Mouse (Mus musculus) midbrain, embryonic 15.5 days (tissue): Measurements from ENCODE around the gene Spindoc. TPM values are rescaled to one million over a fixed set of nuclear protein-coding genes. Genes with fewer than 3 reads are reported as not detected.

ENCODE experiments used
- ATAC-seq: fragments of 200-750 bp; cut with Nextera tagmentation; replicated peaks from 2 replicates; pipeline ENCODE4 v1.8.0; 2017; ENCODE audit warnings: moderate TSS enrichment
- H3K27ac ChIP-seq: fragments of 300-500 bp; sonication (generic); 2 replicates; pipeline ENCODE4 v1.5.1; 2015; ENCODE audit warnings: mild to moderate bottlenecking, inconsistent platforms
- H3K27me3 ChIP-seq: fragments of 300-500 bp; sonication (generic); replicated peaks from 2 replicates; pipeline ENCODE4 v1.6.1; 2015; ENCODE audit warnings: inconsistent platforms
- H3K36me3 ChIP-seq: fragments of 300-500 bp; sonication (generic); replicated peaks from 2 replicates; pipeline ENCODE4 v1.6.1; 2015; ENCODE audit warnings: inconsistent platforms
- H3K4me1 ChIP-seq: fragments of 300-500 bp; sonication (generic); 2 replicates; pipeline ENCODE4 v1.6.1; 2015; ENCODE audit warnings: inconsistent platforms
- H3K4me2 ChIP-seq: fragments of 300-500 bp; sonication (generic); 2 replicates; pipeline ENCODE4 v1.6.1; 2015; ENCODE audit warnings: inconsistent platforms, mild to moderate bottlenecking, moderate library complexity
- H3K4me3 ChIP-seq: fragments of 300-500 bp; sonication (generic); 2 replicates; pipeline ENCODE4 v1.5.1; 2015; ENCODE audit warnings: mild to moderate bottlenecking, inconsistent platforms
- H3K9ac ChIP-seq: fragments of 300-500 bp; sonication (generic); 2 replicates; pipeline ENCODE4 v1.6.1; 2015; ENCODE audit warnings: mild to moderate bottlenecking, inconsistent platforms
- H3K9me3 ChIP-seq: fragments of 300-500 bp; sonication (generic); 2 replicates; pipeline ENCODE4 v1.6.1; 2016; ENCODE audit warnings: inconsistent platforms
- WGBS: fragments of 180-500 bp; shearing (Covaris S2); methylation state at CpG from one replicate; pipeline ENCODE4 v1.1.7; 2015; ENCODE audit warnings: mixed read lengths; 5-methylcytosine and 5-hydroxymethylcytosine counted together
- polyA plus RNA-seq: library from polyadenylated mRNA; unstranded; fragments of >200 nt; fragmentation: Nextera tagmentation; extraction: Ambion mirVana; gene quantifications from 2 replicates; pipeline ENCODE4 v1.2.1, GENCODE M21; 2015

Gene Spindoc
- polyA plus RNA-seq, 1 experiment from 2014 or later: 35.6 TPM

- Histone ChIP-seq H3K27ac (peak overlapping the region; percentile 88), H3K36me3 (no peaks in the 10 kb centered on the region), H3K4me1 (peaks cover 53% of the 10 kb centered on the region), H3K4me2 (peak overlapping the region; percentile 91), H3K9ac (peak overlapping the region; percentile 87), H3K9me3 (no peaks in the 10 kb centered on the region), H3K4me3 (peak overlapping the region; percentile 75), H3K27me3 (no peaks in the 10 kb centered on the region)
- ATAC-seq: peak; percentile 85
- WGBS: under 1% methylated on average over 30 of the region's 46 CpGs
These were observed 41.9 kb downstream of the Spindoc start for GRCm38 (mm10) chr19:7340780-7341475.

DNA sequence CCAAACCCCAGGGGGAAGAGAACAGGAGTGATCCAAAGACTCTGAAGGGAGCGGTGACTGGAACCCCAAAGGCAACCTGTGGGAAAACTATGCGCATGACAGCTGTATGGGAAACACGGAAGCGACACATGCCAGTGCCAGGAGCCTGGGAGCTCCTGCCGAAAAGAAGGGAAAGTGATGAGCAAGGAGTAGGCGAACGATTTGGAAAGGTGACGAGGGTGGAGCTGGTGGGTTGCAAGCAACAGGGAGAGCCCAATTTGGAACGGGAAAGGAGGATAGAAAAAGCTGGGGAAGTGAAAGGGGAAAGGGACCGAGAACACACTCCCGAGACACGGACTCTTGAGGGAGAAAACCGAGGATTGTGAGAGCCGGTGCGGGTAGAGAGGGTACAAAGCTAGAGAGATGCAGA lies 42.4 kb downstream of the Spindoc start:
- Histone ChIP-seq H3K4me1 (peaks cover 53% of the 10 kb centered on the region), H3K4me2 (peak overlapping the region; percentile 91), H3K4me3 (peak overlapping the region; percentile 75), H3K9me3 (no peaks in the 10 kb centered on the region), H3K36me3 (no peaks in the 10 kb centered on the region), H3K9ac (peak overlapping the region; percentile 87), H3K27me3 (no peaks in the 10 kb centered on the region), H3K27ac (peak overlapping the region; percentile 88)
- under 1% methylated on average over 15 of the region's 15 CpGs for WGBS
- ATAC-seq: no peak

GRCm38 (mm10) chr19:7339867-7340266 lies 42.9 kb downstream of the Spindoc start:
- Histone ChIP-seq H3K27me3 (no peaks in the 10 kb centered on the region), H3K36me3 (no peaks in the 10 kb centered on the region), H3K4me1 (peaks cover 50% of the 10 kb centered on the region), H3K27ac (no peak overlapping the region), H3K4me2 (peak overlapping the region; percentile 91), H3K9ac (peak overlapping the region; percentile 87), H3K9me3 (no peaks in the 10 kb centered on the region), H3K4me3 (peak overlapping the region; percentile 75)
- 45% methylated on average over 4 of the region's 4 CpGs for WGBS
- ATAC-seq: no peak

GRCm38 (mm10) chr19:7339026-7339425 lies 43.8 kb downstream of the Spindoc start:
- Histone ChIP-seq H3K9me3 (no peaks in the 10 kb centered on the region), H3K36me3 (no peaks in the 10 kb centered on the region), H3K4me3 (peak overlapping the region; percentile 75; the same call in 1 of the 2 replicates), H3K27me3 (no peaks in the 10 kb centered on the region), H3K4me2 (peak overlapping the region; percentile 91), H3K27ac (no peak overlapping the region), H3K4me1 (peaks cover 50% of the 10 kb centered on the region), H3K9ac (peak overlapping the region; percentile 87; the same call in 1 of the 2 replicates)
- WGBS: 54% methylated on average over 5 of the region's 5 CpGs
- no peak for ATAC-seq

GRCm38 (mm10) chr19:7337781-7338342 lies 44.9 kb downstream of the Spindoc start:
- Histone ChIP-seq H3K27ac (no peak overlapping the region), H3K4me2 (no peak overlapping the region), H3K27me3 (no peaks in the 10 kb centered on the region), H3K9ac (no peak overlapping the region), H3K9me3 (no peaks in the 10 kb centered on the region), H3K4me3 (no peak overlapping the region), H3K4me1 (peaks cover 50% of the 10 kb centered on the region), H3K36me3 (no peaks in the 10 kb centered on the region)
- 95% methylated on average over 2 of the region's 2 CpGs for WGBS
- no peak for ATAC-seq

GRCm38 (mm10) chr19:7335656-7336055 lies 47.1 kb downstream of the Spindoc start:
- H3K27ac ChIP-seq: no peak overlapping the region
- H3K36me3 ChIP-seq: no peaks in the 10 kb centered on the region
- H3K4me1 ChIP-seq: peaks cover 44% of the 10 kb centered on the region
- H3K9ac ChIP-seq: no peak overlapping the region
- H3K27me3 ChIP-seq: no peaks in the 10 kb centered on the region
- ATAC-seq: no peak
- no peak overlapping the region for H3K4me2 ChIP-seq
- no peak overlapping the region for H3K4me3 ChIP-seq
- H3K9me3 ChIP-seq: no peaks in the 10 kb centered on the region
- 87% methylated on average over 4 of the region's 4 CpGs for WGBS

DNA sequence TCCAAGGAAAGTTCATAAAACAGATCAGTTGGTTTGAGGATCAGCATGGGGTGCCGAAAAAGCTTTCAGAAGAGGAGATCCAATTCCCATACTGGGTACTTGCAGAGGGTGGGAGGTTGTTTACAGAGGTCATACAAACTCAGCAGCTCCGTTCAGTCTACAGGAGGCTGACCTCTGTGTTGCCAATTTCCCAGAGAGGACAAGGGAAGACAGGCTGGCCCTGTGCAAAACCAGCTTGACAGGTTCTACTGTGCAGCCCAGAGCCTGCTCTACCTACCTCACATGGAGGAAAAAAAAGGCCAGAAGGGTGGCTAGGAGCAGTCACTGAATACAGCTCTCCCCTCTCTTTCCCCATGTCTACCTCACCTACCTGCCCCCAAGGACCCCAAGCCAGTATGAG lies 48.7 kb downstream of the Spindoc start:
- Histone ChIP-seq H3K9ac (no peak overlapping the region), H3K4me3 (no peak overlapping the region), H3K9me3 (no peaks in the 10 kb centered on the region), H3K27ac (no peak overlapping the region), H3K4me2 (no peak overlapping the region), H3K36me3 (no peaks in the 10 kb centered on the region), H3K27me3 (no peaks in the 10 kb centered on the region), H3K4me1 (peaks cover 28% of the 10 kb centered on the region)
- ATAC-seq: no peak
- WGBS: 92% methylated on average over 2 of the region's 2 CpGs

DNA sequence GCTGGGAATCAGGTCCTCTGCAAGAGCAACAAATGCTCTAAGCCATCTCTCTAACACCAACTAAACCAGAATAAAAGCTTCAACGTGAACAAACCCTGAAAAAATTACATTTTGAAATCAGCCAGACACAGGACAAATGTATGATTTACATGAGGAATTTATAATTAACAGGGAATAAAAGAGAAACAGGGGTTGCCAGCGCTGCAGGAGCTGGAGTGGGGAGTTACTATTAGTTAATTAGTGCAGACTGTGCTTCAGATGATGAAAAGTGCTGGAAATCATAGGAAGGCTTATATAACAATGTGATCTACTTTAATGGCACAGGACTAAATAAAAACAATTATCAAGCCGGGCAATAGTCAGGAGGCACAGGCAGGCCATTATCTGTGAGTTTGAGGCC lies 61.4 kb downstream of the Spindoc start:
- H3K4me3 ChIP-seq: no peak overlapping the region
- WGBS: 82% methylated on average over 3 of the region's 3 CpGs
- H3K4me1 ChIP-seq: no peaks in the 10 kb centered on the region
- H3K9ac ChIP-seq: no peak overlapping the region
- H3K9me3 ChIP-seq: no peaks in the 10 kb centered on the region
- no peak overlapping the region for H3K27ac ChIP-seq
- no peaks in the 10 kb centered on the region for H3K36me3 ChIP-seq
- H3K4me2 ChIP-seq: no peak overlapping the region
- no peak for ATAC-seq
- H3K27me3 ChIP-seq: no peaks in the 10 kb centered on the region

DNA sequence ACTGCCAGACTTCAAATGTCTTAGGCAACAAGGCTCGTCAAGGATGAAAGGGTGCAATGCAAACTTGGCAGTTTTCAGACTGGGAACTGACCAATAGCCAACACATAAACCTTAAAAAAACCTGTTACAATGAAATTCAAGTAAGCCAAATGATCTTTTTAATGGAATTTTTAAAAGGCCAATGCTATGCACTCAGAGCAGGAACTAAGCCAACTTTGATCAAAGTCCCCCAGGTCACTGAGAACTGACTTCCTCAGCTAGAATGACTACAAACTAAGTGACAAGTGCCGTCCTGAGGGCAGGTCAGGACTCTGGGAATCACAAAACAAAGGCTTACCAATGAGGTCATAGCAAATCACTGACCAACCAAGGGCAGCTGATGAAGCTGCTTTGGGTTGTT lies 62.6 kb downstream of the Spindoc start:
- no peak for ATAC-seq
- no peak overlapping the region for H3K4me3 ChIP-seq
- WGBS: 72% methylated on average over 2 of the region's 2 CpGs
- H3K9ac ChIP-seq: no peak overlapping the region
- H3K36me3 ChIP-seq: no peaks in the 10 kb centered on the region
- no peaks in the 10 kb centered on the region for H3K9me3 ChIP-seq
- H3K27me3 ChIP-seq: no peaks in the 10 kb centered on the region
- no peak overlapping the region for H3K27ac ChIP-seq
- H3K4me1 ChIP-seq: 0 out of 2 replicates have a peak, but pooled peaks cover under 1% of the 10 kb centered on the region
- no peak overlapping the region for H3K4me2 ChIP-seq

DNA sequence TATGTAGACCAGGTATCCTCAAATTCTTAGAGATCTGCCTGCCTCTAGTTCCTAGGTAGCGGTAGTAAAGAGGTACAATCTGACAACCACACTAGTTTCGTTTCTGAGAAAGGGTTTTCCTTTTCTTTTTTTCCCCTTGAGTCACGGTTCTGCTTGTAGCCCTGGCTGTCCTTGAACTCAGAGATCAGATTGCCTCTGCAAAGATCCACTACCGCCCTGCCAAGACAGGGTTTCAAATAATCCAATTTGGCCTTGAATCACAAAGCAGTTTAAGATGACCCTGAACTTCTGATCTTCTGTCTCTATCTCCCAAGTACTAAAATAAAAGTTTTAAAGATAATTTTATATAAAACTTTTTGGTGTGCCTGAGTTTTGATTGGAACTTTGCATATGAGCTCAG lies 65.1 kb downstream of the Spindoc start:
- Histone ChIP-seq H3K9me3 (no peaks in the 10 kb centered on the region), H3K4me2 (no peak overlapping the region), H3K27me3 (no peaks in the 10 kb centered on the region), H3K4me1 (0 out of 2 replicates have a peak, but pooled peaks cover 4% of the 10 kb centered on the region), H3K27ac (no peak overlapping the region), H3K4me3 (no peak overlapping the region), H3K36me3 (no peaks in the 10 kb centered on the region), H3K9ac (no peak overlapping the region)
- no peak for ATAC-seq
- WGBS: 82% methylated on average over 4 of the region's 4 CpGs

GRCm38 (mm10) chr19:7316822-7317221 lies 66.0 kb downstream of the Spindoc start:
- 85% methylated on average over 4 of the region's 4 CpGs for WGBS
- ATAC-seq: no peak
- no peaks in the 10 kb centered on the region for H3K27me3 ChIP-seq
- H3K9ac ChIP-seq: no peak overlapping the region
- no peak overlapping the region for H3K4me2 ChIP-seq
- no peaks in the 10 kb centered on the region for H3K36me3 ChIP-seq
- H3K9me3 ChIP-seq: no peaks in the 10 kb centered on the region
- H3K4me1 ChIP-seq: 0 out of 2 replicates have a peak, but pooled peaks cover 4% of the 10 kb centered on the region
- H3K4me3 ChIP-seq: no peak overlapping the region
- H3K27ac ChIP-seq: no peak overlapping the region

- H3K9ac ChIP-seq: no peak overlapping the region
- H3K4me2 ChIP-seq: no peak overlapping the region
- H3K4me1 ChIP-seq: peaks cover 12% of the 10 kb centered on the region
- H3K36me3 ChIP-seq: no peaks in the 10 kb centered on the region
- H3K27me3 ChIP-seq: no peaks in the 10 kb centered on the region
- ATAC-seq: no peak
- no peak overlapping the region for H3K4me3 ChIP-seq
- no peaks in the 10 kb centered on the region for H3K9me3 ChIP-seq
- no peak overlapping the region for H3K27ac ChIP-seq
- WGBS: 79% methylated on average over 4 of the region's 4 CpGs
These were observed 67.2 kb downstream of the Spindoc start for GRCm38 (mm10) chr19:7315587-7315984.
